Mouse (Mus musculus) gastrocnemius, adult 8-10 months (tissue): ENCODE measurements at regions not wholly inside any gene's neighbourhood (a gene's known extent, or its start where the extent isn't known, plus 50 kb on each side); places are given as distances from the start of the nearest gene placed in this dataset.

ENCODE experiments used
- DNase-seq, 2 experiments: peaks; one replicate each; pipeline ENCODE4 v3.0.0; 2022; ENCODE audit warnings: low spot score in 2 of 2

- DNase-seq: no peak
Observed at GRCm38 (mm10) chr4:124542696-124543095, 67.9 kb downstream of the 3100002H09Rik start.

- no peak for DNase-seq
Observed at GRCm38 (mm10) chr4:124538471-124538870, 72.1 kb downstream of the 3100002H09Rik start.

GRCm38 (mm10) chr4:124537681-124538080 lies 72.9 kb downstream of the 3100002H09Rik start:
- DNase-seq: no peak

GRCm38 (mm10) chr4:124533614-124534013 lies 77.0 kb downstream of the 3100002H09Rik start:
- DNase-seq: no peak

GRCm38 (mm10) chr4:124530596-124530995 lies 80.0 kb downstream of the 3100002H09Rik start:
- DNase-seq: no peak

GRCm38 (mm10) chr4:124526822-124527221 lies 83.8 kb downstream of the 3100002H09Rik start:
- DNase-seq: no peak

- no peak for DNase-seq
Observed at GRCm38 (mm10) chr4:124526362-124526761, 84.2 kb downstream of the 3100002H09Rik start.

- no peak for DNase-seq
Observed at GRCm38 (mm10) chr4:124520309-124520708, 90.3 kb downstream of the 3100002H09Rik start.

- DNase-seq: no peak
Observed at GRCm38 (mm10) chr4:124511761-124512160, 98.8 kb downstream of the 3100002H09Rik start.

GRCm38 (mm10) chr4:124510816-124511215 lies 99.8 kb downstream of the 3100002H09Rik start:
- DNase-seq: no peak

- DNase-seq: no peak
Observed at GRCm38 (mm10) chr4:124509695-124510094, 100.9 kb downstream of the 3100002H09Rik start.

GRCm38 (mm10) chr4:124506083-124506647 lies 104.4 kb downstream of the 3100002H09Rik start:
- no peak for DNase-seq

GRCm38 (mm10) chr4:124501785-124502184 lies 108.8 kb downstream of the 3100002H09Rik start:
- no peak for DNase-seq

GRCm38 (mm10) chr4:124498043-124498442 lies 112.6 kb downstream of the 3100002H09Rik start:
- no peak for DNase-seq

GRCm38 (mm10) chr4:124485941-124486581 lies 124.5 kb downstream of the 3100002H09Rik start:
- DNase-seq: no peak

GRCm38 (mm10) chr4:124484613-124485586 lies 125.7 kb downstream of the 3100002H09Rik start:
- no peak for DNase-seq

- no peak for DNase-seq
Observed at GRCm38 (mm10) chr4:124477870-124478301, 132.7 kb downstream of the 3100002H09Rik start.

GRCm38 (mm10) chr4:124477359-124477868 lies 133.2 kb downstream of the 3100002H09Rik start:
- DNase-seq: no peak

GRCm38 (mm10) chr4:124465229-124465820 lies 145.3 kb downstream of the 3100002H09Rik start:
- DNase-seq: no peak

- DNase-seq: no peak
Observed at GRCm38 (mm10) chr4:124455511-124456338, 154.9 kb downstream of the 3100002H09Rik start.
